Mouse (Mus musculus) induced T-regulatory cell, adult 2 months (primary cell): ENCODE measurements around the gene Lrp2bp.

Experiments used
- DNase-seq: peaks from one replicate; pipeline ENCODE4 v3.0.0-alpha.2; 2012; ENCODE audit warnings: low read depth

Lrp2bp gene

DNA sequence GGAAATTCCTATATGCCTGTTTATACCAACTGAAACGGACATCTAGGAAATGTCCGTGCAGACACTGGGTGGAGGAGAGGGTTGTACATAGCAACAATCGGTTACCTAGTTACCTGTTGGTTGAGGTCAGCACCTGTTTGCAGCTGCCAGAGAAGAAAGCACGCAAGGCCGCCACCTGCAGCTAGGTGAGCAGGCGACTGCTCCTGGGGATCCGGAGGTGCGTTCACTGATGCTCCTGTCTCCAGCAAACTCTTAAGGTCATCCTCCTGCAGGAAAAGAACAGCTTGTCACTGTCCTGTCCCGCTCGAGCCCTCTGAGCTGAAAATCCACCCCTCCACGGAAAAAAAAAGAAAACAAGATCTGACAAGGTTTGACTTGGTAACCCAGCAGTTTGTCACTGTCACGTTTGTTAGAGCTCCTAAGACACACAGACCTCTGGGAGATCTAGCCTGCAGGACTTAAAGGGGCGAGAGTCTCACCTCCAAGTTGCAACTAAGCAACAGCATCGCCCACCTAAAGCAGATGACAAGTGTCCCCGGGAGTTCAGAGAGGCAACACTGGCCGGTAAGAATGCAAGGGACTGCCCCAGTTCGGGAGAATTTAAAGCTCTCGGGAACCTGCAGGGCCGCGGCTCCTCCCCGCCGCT lies at the start of gene Lrp2bp:
TSS of gene Lrp2bp (plus strand) at position 166 of the 646 bp plus-strand sequence.
- DNase-seq = no peak

DNA sequence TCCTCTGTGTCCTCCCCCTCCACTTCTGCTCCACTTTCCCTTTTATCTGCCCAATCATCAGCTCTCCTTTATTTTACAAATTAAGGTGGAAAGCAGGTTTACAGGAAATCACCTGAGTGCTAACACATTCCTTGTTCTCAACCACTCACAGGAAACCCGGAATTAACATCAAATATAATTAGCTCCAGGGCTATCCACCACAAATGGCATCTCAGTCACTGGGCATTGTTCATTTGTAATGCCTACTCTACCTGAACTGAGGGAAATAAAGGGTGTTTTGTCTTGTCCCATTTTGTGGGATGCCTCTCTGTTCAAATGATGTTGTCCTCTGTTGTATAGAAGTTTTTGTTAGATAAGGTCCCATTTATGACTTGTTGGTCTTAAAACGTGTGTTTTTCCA lies 48.5 kb upstream of the Lrp2bp start:
- DNase-seq = no peak

DNA sequence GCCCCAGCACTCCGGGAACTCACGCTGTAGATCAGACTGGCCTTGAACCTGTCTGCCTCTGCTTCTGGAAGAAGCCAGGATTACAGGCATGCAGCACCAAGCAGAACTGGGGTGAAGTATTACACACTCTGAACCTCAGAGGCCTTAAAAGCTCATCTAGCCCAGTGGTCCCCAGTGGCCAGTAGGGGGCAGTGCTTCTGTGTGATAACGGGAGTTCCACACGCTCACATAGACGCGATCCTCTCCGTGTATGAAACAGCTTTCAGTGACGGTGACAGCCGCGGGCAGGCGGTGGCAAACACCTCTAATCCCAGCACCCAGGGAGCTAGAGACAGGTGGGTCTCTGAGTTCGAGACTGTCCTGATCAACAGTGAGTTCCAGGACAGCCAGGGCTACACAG lies 28.2 kb upstream of the Lrp2bp start:
- peak; percentile 57 for DNase-seq

DNA sequence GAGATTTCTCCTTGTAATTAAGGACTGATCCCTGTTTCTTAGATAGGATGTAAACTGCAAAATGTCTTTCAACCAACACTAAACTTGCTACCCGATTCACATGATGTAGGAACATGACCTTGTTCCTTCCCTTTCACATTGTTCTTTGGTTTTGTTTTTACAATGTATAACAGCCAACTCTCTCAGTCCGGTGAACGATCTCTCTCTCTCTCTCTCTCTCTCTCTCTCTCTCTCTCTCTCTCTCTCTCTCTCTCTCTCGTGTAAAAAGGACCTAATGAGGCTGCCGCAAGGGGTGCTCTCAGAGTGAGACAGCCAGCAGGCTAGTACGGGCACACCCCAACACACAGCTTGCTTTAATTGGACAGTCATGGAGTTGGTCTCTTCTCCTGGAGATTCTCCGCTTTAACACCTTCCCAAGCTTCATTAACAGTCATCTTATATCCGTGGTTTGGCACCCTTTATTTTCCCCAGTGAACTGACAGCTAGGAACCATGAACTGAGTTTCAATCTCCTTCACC lies 25.1 kb upstream of the Lrp2bp start:
- DNase-seq = peak; percentile 14

DNA sequence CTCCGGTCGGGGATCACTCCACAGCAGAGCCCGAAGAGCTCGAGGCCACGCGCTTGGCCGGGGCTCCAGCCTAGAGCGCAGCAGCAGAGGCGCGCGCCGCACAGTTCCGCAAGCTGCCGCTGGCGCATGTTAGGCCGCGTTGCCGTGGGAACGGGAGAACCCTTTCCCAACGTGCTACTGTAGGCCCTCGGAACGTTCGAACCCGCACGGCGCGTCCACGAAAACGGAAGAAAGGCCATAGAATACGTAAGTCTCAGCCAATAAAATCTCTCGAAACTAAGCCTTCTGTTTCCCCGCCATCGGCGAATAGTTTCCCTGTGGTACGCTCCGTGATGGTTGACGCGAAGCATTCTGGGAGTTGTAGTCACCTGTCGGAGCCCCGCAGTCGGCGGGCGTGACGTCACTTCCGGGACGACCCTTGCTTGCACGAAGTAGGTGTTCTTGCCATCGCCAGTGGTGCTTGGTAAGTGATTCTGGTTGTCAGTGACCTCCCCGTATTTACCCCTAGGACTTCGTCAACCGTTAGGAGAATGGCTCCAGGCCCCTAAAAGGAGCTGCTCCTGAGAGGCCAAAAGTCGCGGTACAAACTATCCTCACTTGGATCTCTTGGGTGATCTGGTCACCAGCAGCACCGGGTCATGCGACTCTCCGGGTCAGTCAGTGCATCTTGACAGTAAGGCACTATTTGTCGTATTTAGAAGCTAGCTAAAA lies 23.8 kb upstream of the Lrp2bp start, which contains the start of the genes 1700029J07Rik and Ufsp2:
TSS of gene 1700029J07Rik (minus strand) at position 127 of the 711 bp plus-strand sequence.
TSS of gene Ufsp2 (plus strand) at position 403 of the 711 bp plus-strand sequence.
- peak; percentile 98 for DNase-seq

DNA sequence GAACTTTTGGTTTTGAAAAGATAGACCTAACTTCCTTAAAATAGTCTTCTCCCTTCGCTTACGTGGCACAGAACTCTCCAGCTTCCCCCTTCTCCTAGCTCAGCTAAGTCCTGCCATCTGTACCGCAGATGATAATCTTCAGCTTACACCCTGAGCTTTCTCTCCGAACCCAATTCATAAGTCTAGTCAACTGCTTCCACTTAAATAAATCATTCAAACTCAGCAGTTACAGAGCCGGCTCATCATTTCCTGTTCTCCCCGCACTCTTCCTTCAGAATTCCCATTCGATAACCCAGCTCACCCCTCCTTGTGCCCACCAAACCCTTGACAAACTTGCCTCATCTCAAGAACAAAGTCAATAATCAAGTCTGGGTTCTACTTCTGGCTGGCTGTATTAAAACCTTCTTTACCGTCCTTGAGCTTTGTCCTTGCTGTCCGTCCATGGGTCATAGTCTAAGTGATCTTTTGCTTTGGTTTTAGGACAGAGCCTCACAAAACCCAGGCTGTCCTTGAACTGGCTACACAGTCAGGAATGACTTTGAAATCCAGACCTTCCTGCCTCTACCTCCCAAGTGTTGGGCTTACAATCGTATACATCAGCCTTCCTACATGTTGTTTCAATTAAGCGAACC lies 23.1 kb upstream of the Lrp2bp start:
- DNase-seq = no peak

DNA sequence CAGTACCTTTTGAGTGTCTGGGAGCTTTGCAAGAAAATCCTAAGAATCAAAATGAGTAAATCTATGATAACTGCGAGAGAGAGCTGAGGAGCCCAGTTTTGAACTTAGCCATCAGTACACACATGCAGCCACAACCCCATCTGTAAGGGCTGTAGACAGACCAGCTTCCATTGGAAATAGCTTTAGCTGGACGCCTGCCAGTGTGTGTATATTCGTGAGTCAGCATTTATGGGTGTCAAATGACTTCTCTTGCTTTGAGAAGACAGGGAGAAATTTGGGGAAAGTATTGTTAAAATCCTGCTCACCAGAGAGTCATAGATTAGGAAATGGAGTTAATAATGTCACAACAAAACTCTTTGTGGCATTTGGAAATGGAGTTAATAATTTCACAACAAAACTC lies 12.4 kb upstream of the Lrp2bp start:
- no peak for DNase-seq

DNA sequence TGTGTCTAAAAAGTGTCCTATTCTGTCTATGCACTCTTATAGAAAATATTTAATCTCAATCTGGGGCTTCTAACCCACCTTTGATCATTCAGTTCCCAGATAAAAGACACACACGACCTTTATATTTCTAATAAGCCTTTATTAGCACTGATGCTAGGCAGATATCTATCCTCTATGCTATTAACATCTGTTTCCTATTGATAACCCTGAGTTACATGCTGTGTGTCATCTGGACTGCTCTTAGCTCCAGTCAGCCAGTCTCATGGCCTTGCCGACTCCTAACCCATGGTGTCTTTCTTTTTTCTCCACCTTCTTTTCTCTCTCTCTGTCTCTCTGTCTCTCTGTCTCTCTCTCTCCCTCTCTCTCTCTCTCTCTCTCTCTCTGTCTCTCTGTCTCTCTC lies 10.9 kb upstream of the Lrp2bp start:
- no peak for DNase-seq

DNA sequence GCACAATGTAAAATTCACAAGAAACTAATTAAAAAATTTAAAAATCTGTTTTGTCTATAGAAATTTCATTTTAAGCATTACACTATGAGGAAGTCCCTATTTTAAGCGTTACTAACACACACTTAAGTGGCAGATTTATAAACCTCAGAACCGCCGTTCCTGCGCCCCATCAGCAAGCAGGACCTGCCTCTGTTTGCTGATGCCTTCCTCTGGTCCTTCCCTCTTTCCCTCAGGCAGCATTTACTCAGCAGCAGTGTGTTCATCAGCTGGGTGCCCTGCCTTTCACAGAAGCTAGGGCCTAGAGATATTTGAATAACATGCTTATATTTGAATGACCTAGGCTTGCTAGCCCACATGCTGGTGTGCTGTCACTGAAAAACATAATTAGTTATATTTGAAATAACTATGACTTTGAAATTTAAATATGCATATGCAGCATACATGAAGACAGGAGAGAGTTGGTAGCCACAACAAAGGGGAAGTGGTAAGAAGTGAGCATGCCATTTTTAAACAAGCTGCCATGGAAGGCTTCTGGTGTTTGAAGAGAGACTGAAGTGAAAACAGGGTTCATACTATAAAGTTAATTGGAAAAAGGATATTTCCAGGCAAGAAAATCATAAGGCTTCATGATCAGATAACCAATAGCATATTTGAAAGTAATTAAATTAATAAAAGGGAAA lies 8.3 kb upstream of the Lrp2bp start:
- DNase-seq = no peak

DNA sequence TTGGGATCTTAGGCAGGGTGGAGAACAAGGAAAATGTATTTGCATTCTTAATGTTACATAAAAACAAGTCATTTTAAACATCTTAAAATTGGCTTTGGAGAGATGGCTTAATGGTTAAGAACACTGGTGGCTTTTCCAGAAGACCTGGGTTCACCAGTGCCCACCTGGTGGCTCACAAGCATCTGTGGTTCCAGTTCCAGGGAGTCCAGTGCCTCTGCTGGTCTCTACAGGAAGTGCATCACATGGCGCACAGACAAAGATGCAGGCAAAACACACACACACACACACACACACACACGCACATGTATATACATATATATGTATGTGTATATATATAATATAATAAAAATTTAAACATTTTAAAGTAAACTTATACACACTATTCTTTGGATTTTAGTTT lies 5.0 kb upstream of the Lrp2bp start:
- DNase-seq = peak; percentile 59

DNA sequence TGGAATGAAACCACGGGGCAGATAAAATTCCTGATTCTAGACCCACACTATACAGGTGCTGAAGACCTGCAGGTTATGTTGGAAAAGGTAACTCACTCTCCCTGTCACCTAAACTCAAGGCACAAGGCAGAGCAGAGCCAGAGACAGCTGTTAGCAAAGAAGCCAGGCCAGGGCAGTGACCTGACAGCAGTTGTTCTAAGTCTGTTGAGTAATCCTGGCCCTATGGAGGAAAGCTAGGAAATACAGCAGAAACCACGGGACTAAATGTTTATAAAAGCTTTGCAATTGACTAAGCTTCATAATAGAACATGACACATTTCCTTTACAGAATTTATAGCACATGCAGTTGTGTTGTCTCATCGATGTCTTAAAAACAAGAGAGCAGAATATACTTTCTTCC lies 3.5 kb upstream of the Lrp2bp start:
- DNase-seq = no peak

DNA sequence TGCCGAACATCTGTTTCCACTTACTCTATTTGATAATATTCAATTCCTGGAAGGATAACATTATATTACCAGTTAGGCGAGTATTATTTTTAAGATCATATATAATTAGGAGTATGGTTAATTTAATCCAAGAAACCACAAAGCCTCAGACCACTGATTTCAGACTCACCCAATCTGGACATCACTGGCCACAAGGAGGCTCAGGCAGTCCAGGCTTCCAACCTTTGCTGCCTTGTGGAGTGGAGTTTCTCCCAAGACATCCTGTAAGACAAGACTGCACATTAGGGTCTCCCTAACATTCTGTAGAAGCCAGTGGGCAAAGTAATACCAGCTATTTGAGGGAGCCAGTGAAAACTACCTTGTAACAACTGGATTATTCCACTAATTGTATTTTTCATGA lies 875 bp upstream of the Lrp2bp start:
- no peak for DNase-seq

DNA sequence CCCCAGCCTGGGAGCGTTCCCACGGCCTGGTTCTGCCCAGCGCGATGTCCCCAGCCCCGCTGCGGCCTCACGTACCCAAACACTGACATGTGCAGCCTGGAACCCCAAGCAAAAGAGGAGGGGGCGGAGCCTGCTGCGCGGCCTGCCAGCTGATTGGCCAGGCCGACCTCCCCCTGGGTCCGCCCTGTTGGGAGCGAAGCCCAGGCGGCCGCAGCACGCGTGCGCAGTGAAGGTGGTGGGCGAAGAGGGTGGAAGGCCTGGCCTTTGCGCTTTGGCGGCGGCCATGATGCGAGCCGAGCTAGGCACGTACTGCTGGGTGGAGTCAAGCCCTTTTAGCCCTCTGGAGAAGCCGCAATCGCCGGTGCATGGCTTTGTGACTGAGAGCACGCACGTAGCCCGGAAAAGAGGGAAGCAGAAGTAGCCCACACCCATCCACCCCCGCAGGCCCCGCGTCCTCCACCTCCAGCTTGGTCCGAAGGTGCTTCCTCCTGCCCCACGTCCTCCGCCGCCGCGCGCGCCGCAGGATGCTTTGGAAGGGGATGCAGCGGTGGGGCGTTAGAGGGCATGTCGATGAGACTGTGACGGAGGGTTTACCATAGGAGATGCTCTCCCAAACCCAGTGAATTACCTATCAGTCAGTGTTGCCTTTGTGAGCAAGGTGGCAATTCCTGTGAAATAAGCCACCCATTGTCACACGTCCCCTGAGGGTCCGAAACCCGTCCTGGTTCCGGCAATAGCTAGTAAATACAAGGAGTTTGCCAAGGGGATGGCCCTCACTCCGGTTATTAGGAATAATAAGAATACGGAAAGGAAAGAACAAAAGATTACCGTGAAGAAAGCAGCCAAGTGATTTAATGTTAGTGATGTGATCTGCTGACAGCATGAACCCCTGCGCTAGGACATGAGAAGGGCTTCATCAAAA lies 942 bp downstream of the Lrp2bp start:
- DNase-seq = peak; percentile 99

DNA sequence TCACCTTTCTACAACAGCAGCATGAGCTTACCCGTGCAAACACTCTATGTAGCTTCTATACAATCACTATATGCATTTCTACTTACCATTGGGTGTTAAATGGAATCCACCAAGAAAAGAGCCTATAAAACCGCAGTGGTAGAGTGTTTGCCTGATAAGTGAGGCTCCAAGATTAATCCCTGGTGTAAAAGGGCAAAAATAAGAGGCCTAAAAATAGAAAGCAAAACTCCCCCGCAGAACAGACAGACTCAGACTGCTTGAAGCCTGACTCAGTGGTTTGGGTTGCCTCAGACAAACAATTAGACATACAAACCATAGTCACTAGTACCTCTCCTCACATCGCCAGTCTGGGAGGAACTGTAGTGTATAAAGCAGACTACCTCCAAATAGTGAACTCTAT lies 6.5 kb downstream of the Lrp2bp start, which contains the start of gene Ankrd37:
TSS of gene Ankrd37 (minus strand) at position 112 of the 400 bp plus-strand sequence.
- no peak for DNase-seq

DNA sequence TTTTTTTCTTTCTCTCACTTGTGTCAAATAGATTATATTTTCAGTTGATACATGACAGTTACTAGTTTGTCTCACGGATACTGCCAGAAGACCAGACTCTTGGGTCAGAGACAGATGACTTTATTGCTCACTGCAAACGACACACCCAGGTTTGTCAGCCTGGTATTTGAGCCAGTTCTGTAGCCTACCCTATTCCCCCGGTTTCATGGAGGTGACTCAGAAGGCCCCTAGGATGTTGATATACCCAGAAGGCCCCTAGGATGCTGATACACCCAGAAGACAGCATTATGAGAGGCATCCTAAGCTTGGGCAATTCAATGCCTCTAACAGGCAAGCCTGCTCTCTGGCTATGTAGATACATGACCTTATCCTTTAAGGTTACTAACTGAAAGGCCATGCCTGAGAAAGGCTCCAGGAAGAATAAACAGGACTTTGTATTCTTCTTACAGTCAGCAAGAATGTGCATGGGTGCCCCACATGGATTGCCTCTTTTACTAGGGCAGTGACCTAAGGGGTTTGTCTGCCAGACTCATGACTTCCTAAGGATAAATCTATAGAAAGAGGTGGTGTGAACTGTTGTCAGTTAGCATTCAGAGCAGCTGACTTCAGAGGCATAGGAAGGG lies 8.1 kb downstream of the Lrp2bp start:
- no peak for DNase-seq

DNA sequence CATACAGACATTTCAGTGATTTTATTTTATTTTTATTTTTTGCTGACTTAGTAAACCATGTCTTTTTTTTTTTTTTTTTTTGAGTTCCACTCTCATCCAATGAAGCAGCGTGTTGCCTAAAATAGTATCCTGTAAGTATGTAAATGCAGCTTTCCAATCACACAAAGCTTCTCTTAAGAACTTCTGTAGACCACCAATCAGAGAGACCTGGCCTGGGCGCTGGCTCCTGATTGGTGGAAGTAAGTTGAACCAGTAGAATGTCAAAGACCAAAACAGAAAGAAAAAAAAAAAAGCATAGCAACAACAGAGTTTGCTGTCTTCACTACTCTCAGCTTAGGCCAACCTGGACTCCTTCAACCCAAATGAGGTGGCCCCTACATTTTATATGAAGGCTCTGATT lies 11.2 kb downstream of the Lrp2bp start:
- no peak for DNase-seq

DNA sequence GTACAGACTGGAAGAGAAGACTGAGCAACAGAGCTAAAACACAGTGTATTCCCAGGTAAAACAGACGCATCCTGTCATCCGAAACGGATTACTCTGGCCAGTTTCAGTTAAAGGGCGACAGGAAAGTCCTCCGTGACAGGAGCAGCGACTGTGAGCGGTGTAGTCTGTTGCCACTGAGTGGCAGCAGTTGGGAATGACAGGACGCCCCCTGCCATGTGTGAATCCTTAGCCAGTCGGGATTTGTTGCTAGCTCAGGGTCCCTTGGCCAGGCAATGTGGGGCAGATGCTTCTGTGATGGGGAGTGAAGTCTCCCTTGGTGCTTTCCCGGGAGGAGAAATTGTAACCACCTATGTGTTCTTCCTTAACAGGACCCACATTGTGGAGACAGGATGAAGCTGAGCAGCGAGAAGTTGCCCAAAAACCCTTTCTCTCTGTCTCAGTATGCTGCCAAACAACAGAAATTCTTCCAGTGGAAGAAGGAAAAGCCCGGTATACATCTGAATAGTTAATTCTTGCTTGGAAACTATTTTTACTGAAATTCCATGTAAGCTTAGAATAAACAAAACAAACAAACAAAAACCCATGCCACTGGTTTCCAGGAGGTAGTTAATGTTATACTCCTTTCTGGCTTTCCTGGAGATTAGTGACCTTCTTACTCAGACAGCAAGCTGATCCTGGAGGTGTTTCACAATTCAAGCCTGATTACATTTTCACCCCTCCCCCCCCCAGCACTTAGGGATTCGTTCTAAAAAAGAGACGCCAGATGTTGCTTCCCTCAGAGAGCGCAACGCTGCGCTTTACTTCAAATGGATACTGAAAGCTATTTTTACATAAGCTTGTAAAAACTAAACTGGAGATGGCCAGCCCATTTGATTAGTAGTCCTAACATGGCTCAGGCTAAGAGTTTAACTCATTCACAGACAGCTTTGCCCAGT lies 11.9 kb downstream of the Lrp2bp start:
- DNase-seq = no peak

DNA sequence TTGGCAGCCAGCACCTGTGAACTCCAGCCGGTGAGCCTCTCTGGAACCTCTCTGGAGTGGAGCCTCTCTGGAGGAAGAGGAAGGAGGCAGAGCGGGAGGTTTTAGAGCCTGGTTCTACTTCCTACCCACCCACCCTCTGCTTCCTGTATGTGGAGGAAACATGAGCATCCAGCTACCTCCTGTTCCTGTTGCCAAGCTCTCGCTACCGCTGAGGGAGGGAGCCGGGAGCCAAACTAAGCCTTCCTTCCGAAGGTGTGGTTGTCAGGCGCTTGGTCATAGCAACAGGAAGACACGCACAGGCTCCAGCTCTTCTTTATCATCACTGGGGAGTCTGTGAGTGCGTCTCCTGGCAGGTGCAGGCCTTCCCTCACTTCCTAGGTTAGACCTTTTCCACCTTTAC lies 23.1 kb downstream of the Lrp2bp start:
- DNase-seq = no peak

DNA sequence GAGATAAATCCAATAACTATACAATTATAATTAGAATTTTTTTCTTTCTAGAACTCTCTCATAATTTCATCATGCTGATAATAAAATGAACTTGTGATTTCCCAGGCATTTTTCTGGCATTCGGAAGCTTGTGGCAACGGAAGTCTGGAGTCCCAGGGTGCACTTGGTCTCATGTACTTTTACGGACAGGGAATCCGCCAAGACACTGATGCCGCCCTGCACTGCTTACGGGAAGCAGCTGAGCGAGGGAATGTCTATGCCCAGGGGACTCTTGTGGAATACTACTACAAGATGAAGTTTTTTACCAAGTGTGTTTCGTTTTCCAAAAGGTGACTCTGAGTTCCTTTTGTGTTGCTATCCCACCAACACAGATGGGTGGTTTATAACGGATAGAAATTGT lies 23.7 kb downstream of the Lrp2bp start:
- DNase-seq = no peak

DNA sequence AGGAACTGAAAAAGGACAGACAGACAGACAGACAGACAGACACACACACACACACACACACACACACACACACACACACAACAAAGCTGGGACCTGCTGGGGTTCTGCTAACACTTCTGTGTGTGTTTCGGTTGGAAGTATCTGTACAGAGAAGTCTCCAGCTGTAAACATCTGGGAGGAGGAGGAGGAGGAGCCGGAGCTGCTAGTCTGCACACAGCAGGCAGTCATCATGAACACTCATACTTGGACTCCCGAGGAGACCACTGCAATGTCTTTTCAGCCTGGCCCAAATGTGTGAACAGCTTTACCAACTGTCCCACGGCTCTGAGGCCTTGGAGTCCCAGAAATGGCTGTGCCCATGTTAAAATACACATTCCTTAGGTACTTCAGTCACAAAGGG lies 25.3 kb downstream of the Lrp2bp start:
- DNase-seq = no peak
